Mouse (Mus musculus) macrophage (primary cell): ENCODE data around the gene Pold3. TPM values are rescaled to one million over a fixed set of nuclear protein-coding genes. Genes with fewer than 3 reads are reported as not detected.

Source experiments
- H3K27ac ChIP-seq: fragments of 350-480 bp; formaldehyde crosslinking; 2 replicates; pipeline ENCODE4 v1.9.0; 2021
- H3K36me3 ChIP-seq: fragments of 350-480 bp; formaldehyde crosslinking; 2 replicates; pipeline ENCODE4 v1.9.0; 2021; ENCODE audit errors: inconsistent target
- H3K4me3 ChIP-seq: fragments of 350-480 bp; formaldehyde crosslinking; 2 replicates; pipeline ENCODE4 v1.9.0; 2021; ENCODE audit errors: inconsistent target
- H3K79me2 ChIP-seq: fragments of 350-480 bp; formaldehyde crosslinking; 2 replicates; pipeline ENCODE4 v1.9.0; 2021; ENCODE audit errors: inconsistent target
- WGBS: methylation state at CpG from one replicate; pipeline ENCODE4 v1.1.7; 2026; ENCODE audit warnings: inconsistent platforms; ENCODE audit not compliant: missing documents; 5-methylcytosine and 5-hydroxymethylcytosine counted together
- polyA plus RNA-seq: library from polyadenylated mRNA; stranded (reverse); fragments of 250-400 nt; gene quantifications from 3 replicates; pipeline ENCODE4 v1.2.4, GENCODE M21; 2018; ENCODE audit warnings: inconsistent platforms
- total RNA-seq, 78 experiments: library from RNA; depleted of rRNA; stranded (reverse); fragments of 250-400 nt; gene quantifications; 1 replicate in 9 of 78; 2 replicates in 24 of 78; 3 replicates in 43 of 78; 4 replicates in 2 of 78; pipeline ENCODE4 v1.2.4; 2018; ENCODE audit warnings: inconsistent platforms in 56 of 78

Pold3 gene
- total RNA-seq (2018; cell fraction: chromatin; rRNA removed) = 100 to 1,000 TPM in 25 of 26 experiments, 10 to 100 TPM in 1; 96.3 to 303 (median 184) TPM
- total RNA-seq (2018; cell fraction: cytosol; rRNA removed) = 10 to 100 TPM; 25.3 to 38.1 (median 30.7) TPM
- total RNA-seq (2018; cell fraction: nucleus; rRNA removed) = 100 to 1,000 TPM in 12 of 26 experiments, 10 to 100 TPM in 14; 61.9 to 188 (median 96.1) TPM
- 27.4 to 53.5 TPM (median 39.1 TPM) in 3 replicates for polyA plus RNA-seq

DNA sequence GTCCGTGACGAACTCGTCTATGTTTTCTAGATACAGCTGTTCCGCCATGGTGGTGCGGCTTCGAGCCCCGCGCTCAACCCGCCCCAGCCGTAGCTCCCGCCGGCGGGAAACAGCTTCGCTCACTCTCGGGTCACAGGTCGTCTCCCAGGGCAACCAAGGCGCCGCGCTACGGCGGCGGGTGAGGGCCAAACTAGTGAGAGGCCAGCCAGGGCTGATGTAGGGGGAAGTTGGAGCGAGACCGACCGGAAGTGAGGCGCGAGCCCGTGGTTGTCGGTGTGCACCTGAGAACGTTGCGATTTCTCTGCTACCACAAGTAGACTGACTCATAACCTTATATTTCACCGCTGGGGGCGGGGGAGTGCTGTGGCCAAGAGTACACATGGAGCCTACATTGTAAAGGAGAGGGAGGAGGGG lies at the start of gene Pold3:
TSS of gene Pold3 (minus strand) at position 190 of the 414 bp plus-strand sequence.
- 0% methylated on average over 33 of the region's 33 CpGs for WGBS
- H3K27ac ChIP-seq = peak within 1 kb of the TSS; percentile 55
- peak within 1 kb of the TSS; percentile 69 for H3K4me3 ChIP-seq
- H3K79me2 ChIP-seq = peaks cover 45% of the 10 kb centered on the region
- H3K36me3 ChIP-seq = peaks cover 22% of the 10 kb centered on the region

DNA sequence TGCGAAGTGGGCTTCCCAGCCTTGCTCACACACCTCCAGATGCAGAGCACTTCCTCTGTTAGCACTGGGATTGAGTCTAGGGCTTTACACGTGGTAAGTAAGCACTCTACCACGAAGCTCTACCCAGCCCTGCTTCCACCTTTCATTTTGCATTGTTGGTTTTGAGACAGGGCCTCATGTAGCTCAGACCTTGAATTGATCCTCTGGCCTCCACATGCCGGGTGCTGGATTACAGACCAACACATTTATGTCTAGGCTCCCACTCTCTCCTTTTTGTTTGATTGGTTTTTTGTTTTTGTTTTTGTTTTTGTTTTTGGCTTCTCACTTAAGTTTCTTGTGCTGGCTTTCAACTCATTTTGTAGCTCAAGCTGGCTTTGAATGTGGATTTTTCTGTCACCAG lies 49.4 kb upstream of the Pold3 start:
- no peaks in the 10 kb centered on the region for H3K79me2 ChIP-seq
- WGBS = 40% methylated on average over 4 of the region's 4 CpGs
- H3K4me3 ChIP-seq = no peak overlapping the region
- no peaks in the 10 kb centered on the region for H3K36me3 ChIP-seq
- no peak overlapping the region for H3K27ac ChIP-seq

DNA sequence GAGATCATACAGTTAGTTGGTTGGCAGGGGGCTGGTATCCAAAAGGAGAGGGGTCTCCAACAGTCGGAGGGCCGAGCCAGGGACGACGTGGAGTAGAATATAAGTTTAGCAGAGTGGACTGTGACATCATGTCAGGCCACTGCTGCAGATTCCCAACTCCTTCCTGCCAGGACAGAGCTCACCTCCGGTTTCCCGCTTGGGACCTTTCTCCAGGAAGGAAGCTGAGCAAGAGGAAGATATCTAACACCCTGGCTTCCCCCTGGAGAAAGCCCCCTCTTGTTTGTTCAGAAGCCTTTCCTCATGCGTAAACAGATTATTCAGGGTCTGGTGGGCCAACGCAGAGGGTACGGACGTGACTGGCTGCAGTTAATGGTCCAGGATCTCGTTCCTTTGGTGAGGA lies 47.3 kb upstream of the Pold3 start:
- WGBS = 91% methylated on average over 11 of the region's 11 CpGs
- no peaks in the 10 kb centered on the region for H3K79me2 ChIP-seq
- H3K27ac ChIP-seq = no peak overlapping the region
- H3K36me3 ChIP-seq = no peaks in the 10 kb centered on the region
- H3K4me3 ChIP-seq = no peak overlapping the region

DNA sequence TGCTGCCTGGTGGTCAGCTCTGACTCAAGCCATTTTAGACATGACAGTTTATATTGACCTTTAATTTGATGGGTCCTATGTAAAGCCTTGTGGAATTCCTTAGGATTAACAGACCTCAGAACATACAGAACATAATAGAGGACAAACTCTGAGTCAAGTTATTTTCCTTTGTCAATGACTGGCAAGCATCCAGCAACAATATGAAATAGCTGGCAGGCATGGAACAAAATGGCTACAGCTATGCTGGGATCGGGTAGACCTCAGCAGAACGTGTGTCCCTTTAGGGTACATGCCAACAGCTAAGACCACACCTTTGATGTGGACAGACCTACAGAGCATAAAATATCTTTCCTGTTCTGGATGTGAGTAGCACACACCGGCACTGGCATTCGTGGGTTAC lies 42.1 kb upstream of the Pold3 start:
- Histone ChIP-seq H3K79me2 (no peaks in the 10 kb centered on the region), H3K4me3 (no peak overlapping the region), H3K36me3 (no peaks in the 10 kb centered on the region), H3K27ac (no peak overlapping the region)
- 90% methylated on average over 4 of the region's 4 CpGs for WGBS

DNA sequence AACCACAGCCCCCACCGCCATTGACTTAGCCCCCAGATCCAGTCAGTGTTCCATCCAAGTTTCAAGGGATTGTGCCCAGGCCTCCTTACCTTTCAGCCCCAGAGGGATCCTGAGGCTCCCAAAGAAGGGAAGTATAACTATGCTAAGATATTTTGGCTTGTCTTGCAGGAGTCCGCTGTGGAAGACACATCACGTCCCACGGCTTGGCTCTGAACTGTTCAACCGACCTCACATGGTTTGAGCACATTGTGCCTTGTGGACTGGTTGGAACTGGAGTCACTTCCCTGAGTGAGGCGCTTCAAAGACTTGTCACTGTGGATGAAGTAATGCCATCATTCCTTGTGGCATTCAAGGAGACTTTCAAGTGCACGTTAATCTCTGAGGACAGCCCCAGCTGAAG lies 38.6 kb upstream of the Pold3 start:
- 65% methylated on average over 7 of the region's 7 CpGs for WGBS
- H3K4me3 ChIP-seq = peak overlapping the region; percentile 8; the same call in 1 of the 2 replicates
- H3K36me3 ChIP-seq = no peaks in the 10 kb centered on the region
- H3K79me2 ChIP-seq = no peaks in the 10 kb centered on the region
- no peak overlapping the region for H3K27ac ChIP-seq

DNA sequence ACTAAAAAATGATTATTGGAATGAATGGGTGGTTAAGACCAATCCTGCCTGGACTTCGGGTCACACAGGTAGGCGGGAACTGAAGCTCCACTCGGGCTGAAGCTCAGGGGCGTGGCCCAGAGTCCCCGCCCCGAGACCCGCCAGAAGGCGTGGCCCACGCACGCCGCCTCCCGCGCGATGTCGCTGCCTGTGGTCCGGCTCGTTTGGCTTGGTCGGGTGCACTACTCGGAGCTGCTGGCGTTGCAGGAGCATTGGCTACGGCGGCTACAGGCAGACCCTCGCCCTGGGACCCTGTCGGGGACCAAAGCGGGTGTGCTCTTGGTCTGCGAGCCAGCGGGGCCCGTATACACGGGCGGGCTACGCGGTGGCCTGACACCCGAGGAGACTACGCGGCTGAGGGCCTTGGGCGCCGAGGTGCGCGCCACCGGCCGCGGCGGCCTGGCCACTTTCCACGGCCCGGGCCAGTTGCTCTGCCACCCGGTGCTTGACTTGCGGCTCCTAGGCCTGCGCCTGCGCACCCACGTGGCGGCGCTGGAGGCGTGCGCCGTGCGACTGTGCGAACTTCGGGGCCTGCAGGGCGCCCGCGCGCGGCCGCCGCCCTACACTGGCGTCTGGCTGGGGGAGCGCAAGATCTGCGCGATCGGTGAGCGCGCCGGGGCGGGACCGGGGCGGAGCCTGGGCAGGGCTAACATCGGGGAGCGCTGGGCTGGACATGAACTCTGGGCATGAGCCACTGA lies 37.9 kb upstream of the Pold3 start, which contains the start of gene Lipt2:
TSS of gene Lipt2 (plus strand) at position 173 of the 737 bp plus-strand sequence.
- under 1% methylated on average over 77 of the region's 78 CpGs for WGBS
- H3K36me3 ChIP-seq = no peaks in the 10 kb centered on the region
- no peaks in the 10 kb centered on the region for H3K79me2 ChIP-seq
- H3K4me3 ChIP-seq = peak within 1 kb of the TSS; percentile 20
- no peak within 1 kb of the TSS for H3K27ac ChIP-seq

DNA sequence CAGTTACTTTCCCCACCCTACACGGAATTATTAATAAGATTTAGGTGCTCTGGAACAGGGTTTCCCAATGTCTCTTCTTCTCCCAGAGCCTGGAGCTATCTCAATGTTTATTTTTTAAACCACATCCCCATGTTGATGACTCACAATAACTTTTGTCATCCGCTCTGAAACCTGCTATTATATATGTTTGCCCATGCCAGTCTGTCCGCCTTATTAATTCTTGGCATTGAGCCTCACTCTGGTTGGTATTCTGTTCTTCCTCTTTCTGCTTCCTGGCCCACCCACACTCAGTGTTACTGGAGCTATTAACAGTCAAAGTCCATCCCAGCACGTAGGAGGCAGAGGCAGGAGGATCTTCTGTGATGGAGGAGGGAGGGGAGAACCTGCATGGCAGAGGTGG lies 36.3 kb upstream of the Pold3 start:
- H3K27ac ChIP-seq = no peak overlapping the region
- no peaks in the 10 kb centered on the region for H3K79me2 ChIP-seq
- no peaks in the 10 kb centered on the region for H3K36me3 ChIP-seq
- 20% methylated on average over 4 of the region's 4 CpGs for WGBS
- H3K4me3 ChIP-seq = no peak overlapping the region

DNA sequence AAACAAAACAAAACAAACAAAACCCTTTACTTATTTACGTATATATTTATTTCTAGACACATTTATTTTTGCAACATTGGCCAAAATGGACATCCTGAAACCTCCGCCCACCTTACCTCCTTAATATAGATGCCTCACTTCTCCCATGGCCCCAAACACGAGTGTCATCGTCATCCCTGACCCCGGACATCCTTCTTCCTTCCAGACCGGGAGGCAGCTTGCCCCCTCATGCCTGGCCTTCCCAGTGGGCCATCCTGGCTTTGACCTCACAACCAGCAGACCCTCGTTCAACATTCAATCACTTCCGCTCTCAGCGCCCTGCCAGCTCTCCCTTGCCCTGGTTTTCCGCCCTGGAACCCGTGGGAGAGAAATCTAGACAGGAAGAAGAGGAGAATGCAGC lies 29.3 kb upstream of the Pold3 start:
- Histone ChIP-seq H3K27ac (no peak overlapping the region), H3K4me3 (no peak overlapping the region), H3K36me3 (no peaks in the 10 kb centered on the region), H3K79me2 (no peaks in the 10 kb centered on the region)
- 83% methylated on average over 11 of the region's 11 CpGs for WGBS

DNA sequence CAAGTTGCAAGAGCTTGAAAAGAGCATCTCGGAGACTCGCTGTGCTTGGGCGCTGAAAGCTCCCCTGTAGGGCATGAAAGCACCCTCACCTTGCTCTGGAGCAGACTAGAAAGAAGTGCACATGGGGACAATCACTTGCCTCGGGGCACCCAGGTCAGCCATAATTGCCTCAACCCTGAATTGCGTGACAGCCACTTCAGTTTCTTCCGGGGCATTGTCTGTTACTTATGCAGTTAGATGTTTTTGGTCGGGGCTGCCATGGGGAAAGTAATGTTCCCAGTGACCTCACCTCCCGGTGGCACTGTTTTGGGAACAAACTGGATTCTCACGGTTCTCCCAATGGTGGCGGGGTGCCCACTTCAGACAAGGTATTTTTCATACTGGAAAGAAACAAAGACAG lies 28.7 kb upstream of the Pold3 start:
- H3K27ac ChIP-seq = no peak overlapping the region
- no peak overlapping the region for H3K4me3 ChIP-seq

DNA sequence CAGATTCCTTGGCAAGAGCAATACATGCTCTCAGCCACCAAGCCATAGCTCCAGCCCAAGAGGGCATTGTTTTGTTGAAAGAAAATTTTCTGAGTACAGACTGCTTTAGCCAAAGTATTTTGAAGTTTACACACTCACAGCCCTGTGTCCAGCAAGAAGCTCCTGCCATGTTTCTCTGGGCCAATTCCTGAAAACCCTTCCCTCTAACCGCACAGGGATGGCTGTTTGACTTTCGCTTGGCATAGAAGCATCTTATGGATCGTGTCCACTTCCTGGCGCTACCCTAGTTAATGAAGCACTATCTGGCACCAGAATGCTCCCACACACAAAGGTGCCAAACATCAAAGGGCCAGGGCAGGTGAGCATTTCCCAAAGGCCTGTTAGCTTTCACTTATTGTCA lies 27.2 kb upstream of the Pold3 start:
- Histone ChIP-seq H3K36me3 (no peaks in the 10 kb centered on the region), H3K79me2 (no peaks in the 10 kb centered on the region), H3K4me3 (no peak overlapping the region), H3K27ac (no peak overlapping the region)
- 98% methylated on average over 4 of the region's 4 CpGs for WGBS

More for the DNA sequence above, 28.7 kb upstream of the Pold3 start:
- 70% methylated on average over 10 of the region's 10 CpGs for WGBS
- H3K36me3 ChIP-seq = no peaks in the 10 kb centered on the region
- H3K79me2 ChIP-seq = no peaks in the 10 kb centered on the region

DNA sequence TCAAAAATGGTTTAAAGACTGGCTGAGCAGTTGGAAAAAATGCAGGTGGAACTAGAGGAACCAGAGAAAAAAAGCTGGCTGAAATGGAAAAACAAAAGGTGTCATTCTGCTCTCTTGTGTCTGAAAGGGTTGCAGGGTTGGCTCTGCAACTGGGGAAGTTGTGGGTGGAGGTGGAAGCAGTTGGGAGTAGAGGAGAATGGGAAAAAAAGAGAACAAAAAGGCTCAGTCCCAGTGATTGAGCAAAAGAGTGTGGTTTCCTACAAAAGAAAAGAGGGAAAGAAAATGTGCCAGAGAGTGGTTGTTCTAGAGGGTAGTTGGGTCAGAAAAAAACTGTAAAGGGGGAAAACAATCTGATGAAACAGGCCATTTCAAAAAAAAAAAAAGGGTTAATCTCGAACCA lies 19.2 kb upstream of the Pold3 start:
- H3K36me3 ChIP-seq = no peaks in the 10 kb centered on the region
- no peak overlapping the region for H3K27ac ChIP-seq
- H3K4me3 ChIP-seq = no peak overlapping the region
- WGBS = 8% methylated on average over 1 of the region's 1 CpGs
- H3K79me2 ChIP-seq = no peaks in the 10 kb centered on the region

DNA sequence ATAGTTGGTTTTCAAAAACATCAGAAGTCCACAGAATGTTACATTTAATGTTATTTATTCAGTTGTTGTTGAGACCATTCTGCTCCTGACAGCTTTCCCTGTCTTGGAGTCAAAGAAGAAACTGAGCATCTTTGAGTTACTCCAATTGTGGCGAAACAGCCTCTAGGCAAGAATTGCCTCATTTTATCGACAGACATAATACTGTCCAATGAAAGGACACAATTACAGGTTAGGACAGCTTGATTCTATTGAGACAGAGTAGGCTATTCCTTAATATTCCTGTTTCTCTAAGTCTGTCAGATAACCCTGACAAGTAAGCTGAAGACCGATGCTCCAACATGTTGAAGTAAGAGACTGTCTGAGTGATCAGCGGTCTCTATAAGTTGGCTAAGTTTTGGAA lies 16.7 kb upstream of the Pold3 start:
- H3K4me3 ChIP-seq = no peak overlapping the region
- no peaks in the 10 kb centered on the region for H3K79me2 ChIP-seq
- no peaks in the 10 kb centered on the region for H3K36me3 ChIP-seq
- WGBS = 87% methylated on average over 4 of the region's 4 CpGs
- no peak overlapping the region for H3K27ac ChIP-seq

DNA sequence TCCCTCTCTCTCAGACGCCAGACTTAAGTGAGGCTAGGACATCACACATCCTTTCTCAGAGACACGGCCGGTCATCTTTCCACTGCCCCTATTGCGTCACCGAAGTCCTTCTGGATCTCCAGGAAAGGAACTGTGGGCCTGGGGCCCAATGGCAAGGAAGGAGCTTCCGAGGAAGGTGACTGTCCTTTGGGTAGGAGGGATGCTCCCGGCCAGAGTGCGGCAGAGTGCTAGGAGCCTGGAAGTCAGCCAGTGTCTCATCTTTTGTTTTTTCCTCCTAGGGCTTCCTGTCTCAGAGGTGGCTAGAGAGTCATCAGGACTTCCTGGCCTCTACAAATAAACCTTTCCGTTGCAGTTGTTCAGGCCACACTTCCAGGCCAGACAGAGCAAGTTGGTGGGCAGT lies 15.7 kb upstream of the Pold3 start:
- no peaks in the 10 kb centered on the region for H3K36me3 ChIP-seq
- no peak overlapping the region for H3K4me3 ChIP-seq
- no peaks in the 10 kb centered on the region for H3K79me2 ChIP-seq
- no peak overlapping the region for H3K27ac ChIP-seq
- 52% methylated on average over 9 of the region's 9 CpGs for WGBS

DNA sequence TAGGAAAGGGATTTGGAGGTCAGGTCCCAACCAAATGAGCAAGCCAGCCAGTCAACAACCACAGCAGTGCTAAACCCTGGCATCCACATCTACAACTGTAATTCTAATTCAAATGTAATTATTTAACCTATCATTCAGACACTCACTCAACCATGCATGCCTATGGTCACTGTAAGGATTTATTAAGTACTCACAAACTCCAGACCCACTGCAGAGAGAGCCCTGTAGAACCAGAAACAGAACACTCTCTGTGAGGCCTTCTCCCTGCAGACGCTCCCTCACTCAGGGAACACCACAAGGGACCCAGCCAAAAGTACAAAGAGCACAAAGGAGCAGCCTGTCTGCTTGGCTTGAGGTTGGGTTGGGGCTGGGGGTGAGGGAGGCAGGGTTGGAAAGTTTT lies 11.0 kb upstream of the Pold3 start:
- no peaks in the 10 kb centered on the region for H3K36me3 ChIP-seq
- H3K27ac ChIP-seq = no peak overlapping the region
- H3K79me2 ChIP-seq = no peaks in the 10 kb centered on the region
- WGBS = 100% methylated on average over 1 of the region's 1 CpGs
- H3K4me3 ChIP-seq = no peak overlapping the region

DNA sequence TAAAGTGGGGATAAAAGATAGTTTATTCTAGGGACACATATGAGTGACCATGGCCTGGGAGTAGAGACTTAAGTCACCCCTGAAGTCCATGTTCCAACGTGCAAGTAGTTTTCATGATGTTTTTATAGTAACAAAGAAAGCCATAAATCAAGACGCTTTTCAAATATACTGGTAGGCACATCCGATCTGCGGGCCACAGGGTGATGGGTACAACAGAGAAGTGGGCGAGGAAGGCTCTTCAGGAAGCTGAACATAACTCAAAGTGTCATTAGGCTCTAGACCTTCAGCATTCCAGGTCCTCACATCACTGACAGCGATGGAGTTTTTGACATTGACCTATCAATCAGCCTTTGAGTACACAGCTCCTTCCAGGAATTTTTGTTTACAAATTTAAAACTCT lies 9.2 kb upstream of the Pold3 start:
- Histone ChIP-seq H3K36me3 (no peaks in the 10 kb centered on the region), H3K27ac (no peak overlapping the region), H3K4me3 (no peak overlapping the region), H3K79me2 (no peaks in the 10 kb centered on the region)
- WGBS = 24% methylated on average over 6 of the region's 6 CpGs
